Mouse (Mus musculus) MEL (cell line): Measurements from ENCODE around the gene Filip1l.

Experiments used
- BHLHE40 ChIP-seq: IDR thresholded peaks from 2 replicates; pipeline ENCODE4 v1.6.1; 2012; ENCODE audit warnings: low read depth, mild to moderate bottlenecking, inconsistent platforms, low read length, improper control_type of control experiment, borderline replicate concordance
- CHD2 ChIP-seq: IDR thresholded peaks from 2 replicates; pipeline ENCODE4 v1.6.1; 2011; ENCODE audit warnings: low read length, improper control_type of control experiment
- CTCF ChIP-seq, 3 experiments: IDR thresholded peaks in 2 of 3; conservative IDR thresholded peaks in 1 of 3; 2 replicates each; pipeline ENCODE4 v1.5.1; 2011 to 2012; ENCODE audit warnings: low read length in 3 of 3, low read depth in 2 of 3, mild to moderate bottlenecking in 2 of 3, improper control_type of control experiment in 1 of 3, inconsistent platforms in 1 of 3, mixed read lengths in 1 of 3, moderate library complexity in 1 of 3; ENCODE audit not compliant: control insufficient read depth in 1 of 3, insufficient read depth in 1 of 3, poor library complexity in 1 of 3, severe bottlenecking in 1 of 3
- ELF1 ChIP-seq: IDR thresholded peaks from 2 replicates; pipeline ENCODE4 v1.6.1; 2014; ENCODE audit warnings: low read depth, mild to moderate bottlenecking, inconsistent platforms, low read length, improper control_type of control experiment, moderate library complexity
- EP300 ChIP-seq, 2 experiments: IDR thresholded peaks; 2 replicates each; pipeline ENCODE4 v1.6.1; 2011; ENCODE audit warnings: improper control_type of control experiment in 2 of 2, low read length in 2 of 2, low read depth in 1 of 2, mild to moderate bottlenecking in 1 of 2
- ETS1 ChIP-seq: IDR thresholded peaks from 2 replicates; pipeline ENCODE4 v1.6.1; 2012; ENCODE audit warnings: low read depth, mild to moderate bottlenecking, inconsistent platforms, low read length, improper control_type of control experiment, moderate library complexity
- MAX ChIP-seq: IDR thresholded peaks from 2 replicates; pipeline ENCODE4 v1.6.1; 2011; ENCODE audit warnings: low read length, improper control_type of control experiment
- MXI1 ChIP-seq: IDR thresholded peaks from 2 replicates; pipeline ENCODE4 v1.6.1; 2011; ENCODE audit warnings: mild to moderate bottlenecking, low read depth, low read length, improper control_type of control experiment
- POLR2A ChIP-seq, 2 experiments: IDR thresholded peaks; 2 replicates each; pipeline ENCODE4 v1.6.1; 2011 to 2012; ENCODE audit warnings: low read length in 2 of 2, mild to moderate bottlenecking in 2 of 2, control low read depth in 1 of 2, improper control_type of control experiment in 1 of 2, low read depth in 1 of 2, moderate library complexity in 1 of 2; ENCODE audit not compliant: control insufficient read depth in 1 of 2, insufficient read depth in 1 of 2, poor library complexity in 1 of 2
- RAD21 ChIP-seq: IDR thresholded peaks from 2 replicates; pipeline ENCODE4 v1.6.1; 2011; ENCODE audit warnings: mild to moderate bottlenecking, low read depth, low read length, improper control_type of control experiment
- TAL1 ChIP-seq: IDR thresholded peaks from 2 replicates; pipeline ENCODE4 v1.6.1; 2012; ENCODE audit warnings: mild to moderate bottlenecking, inconsistent platforms, low read length, moderate library complexity, mixed read lengths
- TBP ChIP-seq: IDR thresholded peaks from 2 replicates; pipeline ENCODE4 v1.8.0; 2011; ENCODE audit warnings: low read depth, low read length, improper control_type of control experiment
- TCF12 ChIP-seq: IDR thresholded peaks from 2 replicates; pipeline ENCODE4 v1.6.1; 2014; ENCODE audit warnings: low read depth, mild to moderate bottlenecking, inconsistent platforms, low read length, improper control_type of control experiment, moderate library complexity
- ZNF384 ChIP-seq: IDR thresholded peaks from 2 replicates; pipeline ENCODE4 v1.6.1; 2012; ENCODE audit warnings: low read depth, mild to moderate bottlenecking, inconsistent platforms, low read length, improper control_type of control experiment

DNA sequence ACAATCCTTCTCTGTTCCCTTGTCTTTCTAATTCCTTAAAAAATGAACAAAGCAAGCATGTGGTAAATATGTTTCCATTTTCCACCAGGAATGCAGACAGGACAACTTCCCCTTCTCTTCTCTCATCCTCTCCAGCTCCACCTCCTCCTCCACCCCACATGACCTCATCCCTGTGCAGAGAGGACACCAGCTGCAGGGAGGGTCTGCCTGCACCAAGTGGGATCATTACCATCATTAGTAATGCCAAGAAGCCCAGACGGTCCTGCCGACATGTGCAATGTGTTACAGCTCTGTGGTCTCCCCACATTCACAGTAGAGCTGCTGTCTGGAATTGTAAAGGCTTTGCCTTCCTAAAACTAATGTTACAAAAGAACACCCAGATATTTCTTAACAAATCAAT lies 63.2 kb downstream of the Filip1l start:
- TF ChIP-seq TCF12 (no peak), ELF1 (no peak), EP300 (IDR thresholded peaks at IDR 0.05; ENCODE audit: low read depth in 1 of 2, low read length in 2 of 2) (no peak), POLR2A (IDR thresholded peaks at IDR 0.05; ENCODE audit: control insufficient read depth in 1 of 2, insufficient read depth in 1 of 2, low read depth in 1 of 2, low read length in 2 of 2, poor library complexity in 1 of 2) (no peak), MXI1 (no peak), CHD2 (no peak), BHLHE40 (no peak), MAX (no peak), CTCF (IDR thresholded peaks at IDR 0.05 in 2 of 3, conservative IDR thresholded peaks at IDR 0.05 in 1 of 3; ENCODE audit: control insufficient read depth in 1 of 3, insufficient read depth in 1 of 3, low read depth in 2 of 3, low read length in 3 of 3, poor library complexity in 1 of 3, severe bottlenecking in 1 of 3) (no peak), TAL1 (no peak), RAD21 (no peak), ZNF384 (no peak), TBP (no peak), ETS1 (no peak)
